8 mouse cellular contexts compared by ENCODE assay signal in the genomic region with DNA sequence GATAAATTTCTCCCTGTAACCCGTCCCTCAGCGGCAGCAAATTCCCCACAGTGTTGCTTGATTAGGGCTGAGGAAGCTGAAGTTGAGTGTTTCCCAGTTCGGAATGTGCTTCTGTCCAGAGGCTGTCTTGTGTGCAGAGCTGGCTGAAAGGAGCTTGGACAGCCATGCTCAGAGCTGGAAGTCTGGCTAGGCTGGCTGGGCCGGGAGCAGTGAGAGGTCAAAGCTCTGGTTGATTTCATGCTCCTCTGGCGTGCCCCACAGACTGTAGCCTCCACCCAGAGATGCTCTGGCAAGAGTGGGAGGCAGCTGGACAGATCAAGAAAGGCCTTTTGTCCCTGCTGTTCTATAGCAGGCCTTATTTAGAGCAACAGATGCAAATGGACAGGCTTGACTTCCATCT.
DNase-seq lines count a peak whose midpoint lies in the region; ATAC-seq and TF ChIP-seq lines count a peak whose summit lies in the region.

No protein-coding gene starts in this region.

- peak overlapping the region; percentile 81 for H3K27ac ChIP-seq in hindbrain, embryonic 10.5 days
- H3K27ac ChIP-seq in lung, postnatal 0 days (ENCODE audit: low read length), result no peak overlapping the region
- H3K27ac ChIP-seq in stomach, embryonic 16.5 days (ENCODE audit: low read length), result peak overlapping the region; percentile 21; the same call in 1 of the 2 replicates

- 42% methylated on average over 5 of the region's 5 CpGs for WGBS in hindbrain, embryonic 10.5 days
- WGBS in lung, postnatal 0 days, result 34% methylated on average over 5 of the region's 5 CpGs
- WGBS in stomach, embryonic 16.5 days, result 50% methylated on average over 5 of the region's 5 CpGs

- H3K27me3 ChIP-seq in hindbrain, embryonic 10.5 days (ENCODE audit: insufficient read depth, poor library complexity, severe bottlenecking), result no peaks in the 10 kb centered on the region
- no peaks in the 10 kb centered on the region for H3K27me3 ChIP-seq in lung, postnatal 0 days (replicated peaks; ENCODE audit: insufficient read depth, low read length)
- H3K27me3 ChIP-seq in stomach, embryonic 16.5 days (ENCODE audit: control insufficient read depth, insufficient read depth, low read length), result no peaks in the 10 kb centered on the region

- peak; percentile 28 for DNase-seq in cerebellum, adult 9-11 months
- no peak for DNase-seq in cerebellum, adult 9-10 months
- peak; percentile 13 for DNase-seq in 3T3-L1 (ENCODE audit: low read depth, low spot score)
- peak; percentile 48 for DNase-seq in forelimb bud, embryonic 11.5 days (ENCODE audit: low read depth, low spot score)
- DNase-seq in hindbrain, embryonic 10.5 days (ENCODE audit: low spot score), result peak; percentile 61
- DNase-seq in lung, postnatal 0 days (ENCODE audit: low spot score), result no peak

- no peak overlapping the region for H3K9ac ChIP-seq in lung, postnatal 0 days (replicated peaks; ENCODE audit: low read depth)
- H3K9ac ChIP-seq in stomach, embryonic 16.5 days (ENCODE audit: low read length), result no peak overlapping the region

- peaks cover 18% of the 10 kb centered on the region for H3K4me1 ChIP-seq in hindbrain, embryonic 10.5 days (replicated peaks)
- H3K4me1 ChIP-seq in lung, postnatal 0 days (ENCODE audit: insufficient read depth, low read depth, low read length), result no peaks in the 10 kb centered on the region
- no peaks in the 10 kb centered on the region for H3K4me1 ChIP-seq in stomach, embryonic 16.5 days (ENCODE audit: control insufficient read depth, insufficient read depth, low read length)

- ATAC-seq in lung, postnatal 0 days, result peak; percentile 25; the same call in 1 of the 2 replicates
- peak; percentile 64; the same call in 1 of the 2 replicates for ATAC-seq in stomach, embryonic 16.5 days (ENCODE audit: insufficient read depth, low FRiP score)
- ATAC-seq in megakaryocyte progenitor cell, adult 5-6 weeks (replicated peaks; ENCODE audit: poor library complexity), result no peak

- TF ChIP-seq CTCF in lung, postnatal 0 days (IDR thresholded peaks at IDR 0.05), result no peak

- no peak for TF ChIP-seq EP300 in lung, postnatal 0 days (IDR thresholded peaks at IDR 0.05)

- H3K4me2 ChIP-seq in lung, postnatal 0 days (replicated peaks; ENCODE audit: low read depth, low read length), result no peak overlapping the region
- no peak overlapping the region for H3K4me2 ChIP-seq in stomach, embryonic 16.5 days (ENCODE audit: low read depth, low read length)

- H3K36me3 ChIP-seq in hindbrain, embryonic 10.5 days, result no peaks in the 10 kb centered on the region
- no peaks in the 10 kb centered on the region for H3K36me3 ChIP-seq in lung, postnatal 0 days (ENCODE audit: insufficient read depth, low read length)
- H3K36me3 ChIP-seq in stomach, embryonic 16.5 days (ENCODE audit: control insufficient read depth, insufficient read depth, low read length), result no peaks in the 10 kb centered on the region

- H3K4me3 ChIP-seq in hindbrain, embryonic 10.5 days, result no peak overlapping the region
- H3K4me3 ChIP-seq in lung, postnatal 0 days (ENCODE audit: low read depth, low read length), result no peak overlapping the region
- no peak overlapping the region for H3K4me3 ChIP-seq in stomach, embryonic 16.5 days (replicated peaks; ENCODE audit: low read length)

- 0 out of 2 replicates have a peak, but pooled peaks cover 3% of the 10 kb centered on the region for H3K9me3 ChIP-seq in hindbrain, embryonic 10.5 days
- H3K9me3 ChIP-seq in lung, postnatal 0 days (ENCODE audit: low read length), result no peaks in the 10 kb centered on the region
- H3K9me3 ChIP-seq in stomach, embryonic 16.5 days (replicated peaks; ENCODE audit: control insufficient read depth, low read length), result no peaks in the 10 kb centered on the region; the same call in 1 of the 2 replicates

Comparison
In these comparisons a context has a peak if more than half of its experiments do, and no peak if none do; other contexts are left out.
1. DNase-seq: peak in cerebellum, adult 9-11 months (single experiment), 3T3-L1 (single experiment), forelimb bud, embryonic 11.5 days (single experiment) and hindbrain, embryonic 10.5 days (single experiment); none in cerebellum, adult 9-10 months (single experiment) and lung, postnatal 0 days (single experiment).